Mouse (Mus musculus) cortical plate, adult 2 months (tissue): Measurements from ENCODE around the gene Phc1.

ENCODE experiments used
- CTCF ChIP-seq: fragments of 200-500 bp; IDR thresholded peaks from 2 replicates; pipeline ENCODE4 v1.5.1; 2011; ENCODE audit warnings: mild to moderate bottlenecking, control low read depth, low read length; ENCODE audit not compliant: insufficient read depth; ENCODE audit errors: extremely low read depth
- POLR2A ChIP-seq: fragments of 200-500 bp; IDR thresholded peaks from 2 replicates; pipeline ENCODE4 v1.6.1; 2011; ENCODE audit warnings: mild to moderate bottlenecking, low read length, control low read depth; ENCODE audit not compliant: insufficient read depth; ENCODE audit errors: extremely low read depth

DNA sequence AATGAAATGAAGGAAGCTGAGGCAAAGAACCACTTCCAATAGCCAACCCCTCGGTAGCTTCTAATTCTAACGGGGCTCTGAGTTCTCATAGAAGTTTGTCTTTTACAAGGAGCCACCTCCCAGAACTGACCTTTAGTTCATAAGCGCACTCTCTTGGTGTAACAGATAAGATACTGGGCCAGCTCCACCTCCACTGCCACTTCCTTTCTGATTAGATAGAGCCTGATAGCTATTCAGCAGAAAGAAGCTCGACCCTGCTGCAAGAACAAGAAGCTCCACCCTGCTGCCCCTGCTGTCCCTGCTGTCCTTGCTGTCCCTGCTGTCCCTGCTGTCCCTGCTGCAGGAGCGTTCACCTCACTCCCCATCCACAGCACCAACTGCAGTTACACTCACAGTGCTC, 65.8 kb downstream of the Phc1 start:
- no peak for TF ChIP-seq CTCF
- TF ChIP-seq POLR2A: no peak
